Mouse (Mus musculus) liver, adult (tissue): ENCODE measurements around the gene Spata21.

Source experiments
- GATA4 ChIP-seq: IDR thresholded peaks from 2 replicates; pipeline ENCODE4 v1.6.1; 2014; ENCODE audit warnings: mild to moderate bottlenecking, low read length; ENCODE audit not compliant: insufficient replicate concordance

The Spata21 gene

GRCm38 (mm10) chr4:141066709-141067515, 21.2 kb upstream of the Spata21 start:
- no peak for TF ChIP-seq GATA4

- TF ChIP-seq GATA4, result no peak
These were observed 20.6 kb upstream of the Spata21 start for GRCm38 (mm10) chr4:141067516-141068046.

GRCm38 (mm10) chr4:141068655-141069054, 19.5 kb upstream of the Spata21 start:
- no peak for TF ChIP-seq GATA4

- no peak for TF ChIP-seq GATA4
These were observed 18.4 kb upstream of the Spata21 start for GRCm38 (mm10) chr4:141069731-141070130.

- no peak for TF ChIP-seq GATA4
These were observed 15.6 kb upstream of the Spata21 start for GRCm38 (mm10) chr4:141072502-141072901.

GRCm38 (mm10) chr4:141073661-141074060, 14.5 kb upstream of the Spata21 start:
- TF ChIP-seq GATA4, result no peak

GRCm38 (mm10) chr4:141074109-141074508, 14.0 kb upstream of the Spata21 start:
- no peak for TF ChIP-seq GATA4

GRCm38 (mm10) chr4:141076761-141077506, 11.2 kb upstream of the Spata21 start:
- no peak; the same call in 1 of the 2 replicates for TF ChIP-seq GATA4

GRCm38 (mm10) chr4:141077681-141078509, 10.2 kb upstream of the Spata21 start, which contains the start of gene Necap2:
TSS of gene Necap2 (minus strand) at chr4:141078357.
- peak; percentile 74; the same call in 1 of the 2 replicates for TF ChIP-seq GATA4

- TF ChIP-seq GATA4, result no peak
These were observed 9.5 kb upstream of the Spata21 start for GRCm38 (mm10) chr4:141078510-141079137.

- TF ChIP-seq GATA4, result no peak
These were observed 1.3 kb upstream of the Spata21 start for GRCm38 (mm10) chr4:141086862-141087261.

GRCm38 (mm10) chr4:141088714-141089113, 581 bp downstream of the Spata21 start:
- no peak for TF ChIP-seq GATA4

GRCm38 (mm10) chr4:141095016-141095415, 6.9 kb downstream of the Spata21 start:
- no peak for TF ChIP-seq GATA4

- no peak for TF ChIP-seq GATA4
These were observed 8.6 kb downstream of the Spata21 start for GRCm38 (mm10) chr4:141096710-141097109.
